Mouse (Mus musculus): ENCODE results near the gene Mprip.

The Mprip gene

DNA sequence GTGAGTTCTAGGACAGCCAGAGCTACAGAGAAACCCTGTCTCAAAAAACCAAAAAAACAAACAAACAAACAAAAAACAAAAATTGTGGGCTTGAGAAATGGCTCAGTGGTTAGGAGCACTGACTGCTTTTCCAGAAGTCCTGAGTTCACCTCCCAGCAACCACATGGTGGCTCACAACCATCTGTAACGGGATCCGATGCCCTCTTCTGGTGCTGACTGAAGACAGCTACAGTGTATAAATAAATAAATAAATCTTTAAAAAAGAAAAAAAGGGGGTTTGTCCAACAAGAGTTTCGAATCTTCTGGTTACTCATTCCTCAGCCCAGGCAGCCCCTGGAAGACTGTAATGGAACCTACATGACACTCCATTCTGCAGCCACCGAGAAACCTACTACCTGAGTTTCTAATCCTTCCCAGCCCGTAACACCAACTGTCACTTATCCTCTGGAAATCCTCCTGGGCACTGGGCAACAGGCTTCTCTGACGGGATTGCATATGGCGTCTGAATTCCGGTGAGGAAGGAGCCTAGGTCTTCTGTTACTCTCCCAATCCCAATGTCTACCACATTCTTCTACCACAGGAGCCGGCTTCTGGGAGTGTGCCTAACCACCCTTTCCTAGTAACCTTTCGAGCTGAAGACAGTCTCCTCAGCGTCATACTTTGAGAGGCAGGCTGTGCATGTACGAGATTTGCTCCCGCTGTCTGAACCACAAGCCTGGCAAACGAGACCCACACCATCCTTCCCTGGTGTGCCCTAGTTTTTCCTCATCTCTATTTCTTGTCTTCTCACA lies 147.3 kb downstream of the Mprip start:
- DNase-seq, result no peak

- DNase-seq, result no peak
Observed at GRCm38 (mm10) chr11:59809071-59809669, 148.1 kb downstream of the Mprip start.

GRCm38 (mm10) chr11:59809670-59810474 lies 148.8 kb downstream of the Mprip start, which contains the start of gene Flcn:
Gene Flcn, minus strand, starts transcription at chr11:59810016.
- DNase-seq, result peak; percentile 82

DNA sequence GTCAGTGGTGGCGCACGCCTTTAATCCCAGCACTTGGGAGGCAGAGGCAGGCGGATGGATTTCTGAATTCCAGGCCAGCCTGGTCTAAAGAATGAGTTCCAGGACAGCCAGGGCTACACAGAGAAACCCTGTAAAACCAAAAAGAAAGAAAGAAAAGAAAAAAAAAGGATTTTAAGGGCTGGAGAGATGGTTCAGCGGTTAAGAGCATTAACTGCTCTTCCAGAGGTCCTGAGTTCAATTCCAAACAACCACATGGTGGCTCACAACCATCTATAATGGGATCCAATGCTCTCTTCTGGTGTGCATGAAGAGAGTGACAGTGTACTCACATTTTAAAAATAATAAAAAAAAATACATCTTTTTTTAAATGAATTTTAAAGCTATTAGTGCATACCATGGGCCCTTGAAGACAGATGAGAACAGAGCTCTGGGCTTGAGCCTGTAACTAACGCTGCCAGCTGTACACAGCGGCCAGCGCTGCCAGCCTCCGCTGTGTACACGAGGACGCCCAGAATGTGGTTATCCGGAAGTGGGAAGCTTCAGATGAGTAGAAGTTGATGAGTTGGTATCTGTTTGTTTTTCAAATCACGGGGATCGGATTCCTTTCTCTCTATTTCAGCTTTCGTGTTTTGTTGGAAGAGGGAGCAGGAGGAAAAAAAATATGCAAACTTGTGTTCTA lies 149.5 kb downstream of the Mprip start:
- DNase-seq, result no peak

GRCm38 (mm10) chr11:59811211-59811610 lies 150.1 kb downstream of the Mprip start:
- no peak for DNase-seq

GRCm38 (mm10) chr11:59813276-59813675 lies 152.2 kb downstream of the Mprip start:
- DNase-seq, result no peak

DNA sequence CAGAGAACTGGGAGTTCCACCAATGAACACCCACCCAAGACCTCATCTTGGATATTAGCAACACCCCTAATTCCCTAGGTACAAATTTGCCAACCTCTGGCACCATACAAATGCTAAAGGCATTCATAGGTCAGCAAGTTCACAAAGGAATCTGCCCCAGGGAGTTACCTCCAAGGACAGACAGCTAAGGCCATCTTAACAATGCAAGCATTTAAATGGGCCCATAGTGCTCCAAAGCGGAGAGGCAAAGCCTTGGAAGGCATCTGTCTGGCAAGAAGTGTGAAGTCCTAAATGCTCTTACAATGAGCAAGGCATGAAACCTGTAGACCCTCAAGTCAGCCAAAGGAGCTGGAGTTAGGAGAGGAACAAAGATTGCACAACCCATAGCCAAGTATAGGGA lies 153.2 kb downstream of the Mprip start:
- DNase-seq, result no peak

- no peak for DNase-seq
Observed at GRCm38 (mm10) chr11:59814936-59815335, 153.8 kb downstream of the Mprip start.

DNA sequence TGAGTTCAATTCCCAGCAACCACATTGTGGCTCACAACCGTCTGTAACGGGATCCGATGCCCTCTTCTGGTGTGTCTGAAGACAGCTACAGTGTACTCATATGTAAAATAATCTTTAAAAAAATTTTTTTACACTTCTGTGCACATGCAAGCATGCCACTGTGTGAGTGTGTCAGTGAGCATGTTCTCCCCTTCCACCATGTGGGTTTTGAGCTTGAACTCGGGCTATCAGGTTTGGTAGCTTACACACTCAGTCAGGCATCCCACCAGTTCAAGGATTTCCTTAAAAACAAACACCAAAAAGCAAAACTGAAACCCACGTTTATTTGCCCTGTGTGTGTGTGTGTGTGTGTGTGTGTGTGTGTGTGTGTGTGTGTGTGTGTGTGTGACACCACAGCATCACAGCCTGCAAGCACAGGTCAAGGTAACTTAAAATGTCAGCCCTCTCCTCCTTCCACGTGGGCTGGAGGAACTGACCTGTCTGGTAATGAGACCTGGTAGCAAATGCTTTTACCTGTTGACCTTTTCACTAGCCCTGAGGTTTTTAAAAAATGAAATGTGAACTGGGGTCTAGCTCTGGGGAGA lies 154.5 kb downstream of the Mprip start:
- no peak for DNase-seq

DNA sequence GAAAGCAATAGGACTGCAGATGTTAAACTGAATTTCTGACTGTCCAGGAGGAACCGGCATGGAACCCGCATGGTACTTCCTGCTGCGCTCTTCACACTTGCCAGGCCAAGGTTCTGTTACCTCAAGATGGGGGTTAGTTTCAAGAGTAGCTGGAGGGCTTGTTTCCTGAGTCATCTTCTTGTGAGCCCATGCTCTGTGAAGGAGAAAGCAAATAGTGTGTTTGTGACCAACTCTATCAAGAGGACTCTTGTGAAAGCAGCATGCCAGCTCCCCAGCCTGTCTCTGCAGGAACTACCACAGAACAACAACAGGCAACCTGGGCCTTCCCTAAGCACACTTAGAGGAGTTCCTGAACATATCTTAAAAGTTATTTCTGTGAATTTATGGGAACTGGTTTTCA lies 156.8 kb downstream of the Mprip start:
- DNase-seq, result no peak

DNA sequence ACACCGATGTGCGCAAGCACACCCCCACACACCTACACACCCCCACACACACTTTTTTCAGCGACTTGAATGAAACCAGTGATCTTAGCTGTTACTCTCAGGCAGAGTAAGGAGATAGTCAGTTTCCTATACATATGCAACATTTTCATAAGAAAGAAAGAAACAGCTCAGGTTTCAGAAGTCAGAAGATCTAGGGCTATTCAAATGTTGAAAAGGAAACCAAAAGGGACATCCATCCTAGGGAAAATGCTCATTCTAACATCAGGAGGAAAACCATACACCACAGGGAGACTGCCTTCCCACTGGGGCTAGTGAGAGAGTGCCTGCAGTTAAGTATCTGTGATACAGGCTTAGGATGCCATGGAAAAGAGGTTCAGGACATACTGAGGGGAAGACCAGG lies 160.5 kb downstream of the Mprip start:
- DNase-seq, result no peak

Measured in cerebellum, adult 11 months (tissue).